Comparison of ENCODE assay signal across 32 mouse cellular contexts in the genomic region with DNA sequence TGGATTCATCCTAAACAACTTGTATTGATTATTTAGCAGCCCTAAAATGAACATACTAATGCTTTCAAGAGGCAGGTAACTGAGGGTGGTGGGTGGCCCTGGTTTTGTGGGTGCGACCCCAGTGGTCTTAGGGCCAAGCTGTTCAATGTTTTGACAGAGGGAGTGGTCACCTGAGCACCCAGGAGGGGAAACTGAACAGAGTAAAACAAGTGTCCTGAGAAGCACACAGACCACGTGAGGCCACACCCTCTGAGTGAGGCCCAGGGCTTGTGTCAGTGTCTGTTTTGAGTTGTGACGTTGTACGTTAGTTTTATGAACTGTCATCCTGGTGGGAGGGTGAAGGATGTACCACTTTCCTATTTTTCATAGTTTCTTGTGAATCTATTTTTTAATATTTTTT.
"Had no signal": no experiment of that assay in that cellular context is flagged by ENCODE, and none has a peak within 500 bp of the region (broad histone marks: within the 10 kb centered on the region; RNA-seq: fewer than 3 reads in every experiment).

No protein-coding gene starts in this region.

- H3K9ac ChIP-seq: limb, embryonic 12.5 days; limb, embryonic 13.5 days; limb, embryonic 15.5 days; liver, embryonic 12.5 days; liver, embryonic 13.5 days; liver, embryonic 14.5 days; liver, embryonic 15.5 days; liver, postnatal 0 days; lung, embryonic 14.5 days; lung, embryonic 15.5 days; midbrain, embryonic 12.5 days; midbrain, embryonic 13.5 days; midbrain, embryonic 15.5 days; neural tube, embryonic 12.5 days; neural tube, embryonic 13.5 days had no signal

- H3K4me1 ChIP-seq: limb, embryonic 12.5 days; limb, embryonic 13.5 days; limb, embryonic 15.5 days; liver, embryonic 12.5 days; liver, embryonic 13.5 days; liver, embryonic 15.5 days; lung, embryonic 15.5 days; megakaryocyte, embryonic 14.5 days; midbrain, embryonic 10.5 days; midbrain, embryonic 12.5 days; midbrain, embryonic 13.5 days; midbrain, embryonic 15.5 days; neural tube, embryonic 12.5 days; neural tube, embryonic 13.5 days had no signal

- DNase-seq: left cerebral cortex, postnatal 4 days; liver; liver, embryonic 13.5 days; liver, postnatal 0 days; lung, adult 18-20 months; lung, adult 2 months; lung, embryonic 14.5 days; lung, postnatal 10 days; lung, postnatal 14 days; lung, postnatal 36 days; lung, postnatal 4 days; midbrain, embryonic 14.5 days had no signal

- H3K27me3 ChIP-seq: limb, embryonic 12.5 days; limb, embryonic 13.5 days; limb, embryonic 15.5 days; liver, embryonic 12.5 days; liver, embryonic 13.5 days; liver, embryonic 15.5 days; lung, embryonic 15.5 days; megakaryocyte, embryonic 14.5 days; midbrain, embryonic 12.5 days; midbrain, embryonic 13.5 days; midbrain, embryonic 15.5 days; neural tube, embryonic 12.5 days; neural tube, embryonic 13.5 days had no signal

- H3K27ac ChIP-seq: limb, embryonic 10.5 days; limb, embryonic 12.5 days; limb, embryonic 13.5 days; limb, embryonic 15.5 days; liver, embryonic 12.5 days; liver, embryonic 13.5 days; liver, embryonic 14.5 days; liver, embryonic 15.5 days; lung, embryonic 15.5 days; macrophage; midbrain, embryonic 10.5 days; midbrain, embryonic 12.5 days; midbrain, embryonic 13.5 days; midbrain, embryonic 15.5 days; neural tube, embryonic 12.5 days; neural tube, embryonic 13.5 days had no signal

- ATAC-seq: liver, embryonic 12.5 days; liver, postnatal 0 days; lung, postnatal 0 days; midbrain, embryonic 13.5 days; midbrain, embryonic 15.5 days; midbrain, embryonic 16.5 days had no signal

- H3K9me3 ChIP-seq: limb, embryonic 10.5 days; limb, embryonic 12.5 days; limb, embryonic 13.5 days; limb, embryonic 15.5 days; liver, embryonic 12.5 days; liver, embryonic 13.5 days; liver, embryonic 15.5 days; lung, embryonic 15.5 days; megakaryocyte, embryonic 14.5 days; midbrain, embryonic 10.5 days; midbrain, embryonic 12.5 days; midbrain, embryonic 13.5 days; midbrain, embryonic 15.5 days; neural tube, embryonic 12.5 days; neural tube, embryonic 13.5 days had no signal

- H3K4me2 ChIP-seq: limb, embryonic 12.5 days; limb, embryonic 13.5 days; limb, embryonic 15.5 days; liver, embryonic 11.5 days; liver, embryonic 12.5 days; liver, embryonic 13.5 days; liver, embryonic 15.5 days; lung, embryonic 14.5 days; lung, embryonic 15.5 days; midbrain, embryonic 11.5 days; midbrain, embryonic 12.5 days; midbrain, embryonic 13.5 days; midbrain, embryonic 15.5 days; neural tube, embryonic 12.5 days; neural tube, embryonic 13.5 days had no signal

- H3K36me3 ChIP-seq: limb, embryonic 10.5 days; limb, embryonic 12.5 days; limb, embryonic 13.5 days; limb, embryonic 15.5 days; liver, embryonic 12.5 days; liver, embryonic 13.5 days; liver, embryonic 15.5 days; lung, embryonic 15.5 days; midbrain, embryonic 10.5 days; midbrain, embryonic 12.5 days; midbrain, embryonic 13.5 days; midbrain, embryonic 15.5 days; neural tube, embryonic 12.5 days; neural tube, embryonic 13.5 days had no signal

- H3K4me3 ChIP-seq: limb, embryonic 10.5 days; limb, embryonic 12.5 days; limb, embryonic 13.5 days; limb, embryonic 15.5 days; liver, embryonic 12.5 days; liver, embryonic 13.5 days; liver, embryonic 15.5 days; lung, embryonic 15.5 days; megakaryocyte, embryonic 14.5 days; midbrain, embryonic 10.5 days; midbrain, embryonic 12.5 days; midbrain, embryonic 13.5 days; midbrain, embryonic 15.5 days; neural tube, embryonic 12.5 days; neural tube, embryonic 13.5 days had no signal
